Mouse (Mus musculus) right cerebral cortex, postnatal 36 days (tissue): ENCODE measurements around the gene Trp53bp2.

Experiments used
- DNase-seq, 2 experiments: peaks; one replicate each; pipeline ENCODE4 v3.0.0; 2022; ENCODE audit warnings: low spot score in 2 of 2, mixed read lengths in 1 of 2

Trp53bp2 gene

DNA sequence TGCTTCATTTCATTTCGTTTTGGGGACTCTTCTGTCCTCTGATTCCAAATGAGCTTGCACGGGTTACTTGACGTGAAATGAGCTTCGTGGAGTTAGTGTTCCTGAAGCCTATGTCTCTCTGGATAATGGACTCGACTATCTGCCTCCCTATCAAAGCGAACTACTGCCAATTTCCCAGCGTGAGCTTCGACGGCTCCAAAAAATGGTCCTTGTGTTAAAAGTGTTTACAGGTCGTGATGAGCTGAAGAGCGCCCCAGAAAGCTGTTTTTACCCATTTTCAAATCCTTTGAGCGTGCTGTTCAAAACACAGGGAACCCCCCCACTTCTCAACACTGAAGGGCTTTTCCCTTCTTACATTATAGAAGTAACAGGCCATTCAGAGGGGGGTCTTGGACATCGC is 729 bp upstream of the Trp53bp2 start:
- no peak for DNase-seq

DNA sequence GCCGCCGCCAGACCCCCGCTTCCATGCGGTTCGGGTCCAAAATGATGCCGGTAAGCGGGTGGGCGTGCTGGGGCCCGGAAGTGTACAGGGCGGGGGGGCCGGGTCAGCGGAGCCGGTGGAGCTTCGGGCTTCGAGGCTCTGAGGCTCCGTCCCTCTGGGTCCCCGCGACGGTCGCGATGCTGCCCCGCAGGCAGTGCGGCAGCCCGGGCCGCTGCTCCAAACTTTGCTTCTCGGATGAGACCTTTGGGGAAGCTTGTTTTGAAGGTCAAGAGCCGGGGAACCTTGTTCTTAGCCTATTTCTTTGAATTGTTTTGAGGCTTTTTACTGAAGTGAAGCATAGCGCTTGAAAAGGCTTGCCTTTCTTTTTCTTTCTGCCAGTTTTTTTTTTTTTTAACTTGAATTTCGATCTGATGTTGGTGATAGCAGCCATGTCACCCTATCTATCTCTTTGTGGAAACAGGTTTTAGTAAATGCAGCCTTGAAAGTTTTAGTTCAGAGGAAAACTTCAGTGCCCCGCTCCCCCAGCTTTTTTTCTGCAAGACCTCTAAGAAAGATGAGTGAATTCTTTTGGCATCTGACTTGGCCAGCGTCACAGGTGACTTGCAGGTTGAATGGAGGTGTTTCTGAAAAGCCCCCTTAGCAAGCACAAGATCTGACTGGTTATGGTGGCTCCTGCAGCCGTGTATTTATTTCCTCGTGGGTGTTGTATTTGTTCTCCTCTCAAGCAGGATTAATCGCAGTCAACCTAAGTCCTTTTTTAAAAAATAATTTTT is 615 bp downstream of the Trp53bp2 start:
- no peak for DNase-seq

GRCm38 (mm10) chr1:182412586-182413270 is 3.8 kb downstream of the Trp53bp2 start:
- DNase-seq, result no peak

DNA sequence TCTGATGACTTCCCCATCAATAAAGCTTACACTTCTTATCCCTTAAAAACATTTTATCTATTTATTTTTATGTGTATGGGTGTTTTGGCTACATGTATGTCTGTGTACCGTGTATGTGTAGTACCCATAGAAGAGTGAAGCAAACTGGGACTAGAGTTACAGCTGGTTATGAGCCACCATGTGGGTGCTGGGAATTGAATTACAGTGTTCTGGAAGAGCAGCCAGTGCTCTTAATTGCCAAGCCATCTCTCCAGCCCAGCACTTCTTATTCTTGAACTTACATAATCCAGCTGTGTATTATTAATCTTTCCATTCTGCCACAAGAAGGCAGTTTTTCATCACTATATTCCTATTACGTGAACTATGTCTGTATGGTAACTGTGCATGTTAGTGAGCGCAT is 10.5 kb downstream of the Trp53bp2 start:
- no peak for DNase-seq

GRCm38 (mm10) chr1:182424274-182424673 is 15.3 kb downstream of the Trp53bp2 start:
- no peak for DNase-seq

GRCm38 (mm10) chr1:182425176-182425575 is 16.2 kb downstream of the Trp53bp2 start:
- DNase-seq, result no peak

DNA sequence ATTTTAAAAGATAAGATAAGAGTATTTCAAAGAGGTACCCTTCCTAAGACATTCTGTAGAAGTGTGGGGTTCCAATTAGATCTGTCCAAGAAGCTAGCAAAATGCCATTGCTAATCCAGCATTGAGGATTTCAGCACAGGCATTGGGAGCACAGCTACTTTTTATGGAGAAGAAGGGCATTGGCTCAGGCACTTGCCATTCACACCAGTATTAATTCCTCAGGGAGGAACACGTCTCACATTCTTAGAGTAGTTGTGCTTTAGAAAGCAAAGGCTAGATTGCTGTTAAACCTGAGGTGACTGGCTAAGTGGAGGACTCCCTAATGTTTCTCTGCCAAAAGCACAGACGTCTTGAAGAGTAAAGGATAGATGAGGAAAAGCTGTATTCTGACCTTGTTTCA is 17.5 kb downstream of the Trp53bp2 start:
- no peak for DNase-seq

GRCm38 (mm10) chr1:182427426-182427825 is 18.5 kb downstream of the Trp53bp2 start:
- DNase-seq, result no peak

- DNase-seq, result no peak
These were observed 20.9 kb downstream of the Trp53bp2 start for GRCm38 (mm10) chr1:182429826-182430225.

- no peak for DNase-seq
These were observed 21.7 kb downstream of the Trp53bp2 start for GRCm38 (mm10) chr1:182430676-182431075.

- no peak for DNase-seq
These were observed 23.1 kb downstream of the Trp53bp2 start for GRCm38 (mm10) chr1:182432059-182432458.

DNA sequence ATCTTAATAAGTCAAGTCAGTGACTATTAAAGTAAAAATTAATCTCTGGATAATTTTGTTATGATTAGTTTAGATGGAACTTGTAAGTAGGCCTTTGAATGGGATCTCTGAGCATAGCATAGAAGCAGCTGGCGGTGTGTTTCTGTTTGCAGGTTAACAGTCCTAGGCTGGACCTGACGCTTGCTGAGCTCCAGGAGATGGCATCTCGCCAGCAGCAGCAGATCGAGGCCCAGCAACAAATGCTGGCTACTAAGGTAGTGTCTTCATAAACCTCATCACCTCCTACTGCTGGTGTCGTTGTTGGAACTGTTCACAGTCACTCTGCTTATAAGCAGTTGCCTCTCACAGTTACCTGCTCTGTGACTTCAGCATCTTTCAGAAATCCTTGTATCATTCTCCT is 27.8 kb downstream of the Trp53bp2 start:
- DNase-seq, result no peak

GRCm38 (mm10) chr1:182439546-182440222 is 30.7 kb downstream of the Trp53bp2 start:
- no peak for DNase-seq

DNA sequence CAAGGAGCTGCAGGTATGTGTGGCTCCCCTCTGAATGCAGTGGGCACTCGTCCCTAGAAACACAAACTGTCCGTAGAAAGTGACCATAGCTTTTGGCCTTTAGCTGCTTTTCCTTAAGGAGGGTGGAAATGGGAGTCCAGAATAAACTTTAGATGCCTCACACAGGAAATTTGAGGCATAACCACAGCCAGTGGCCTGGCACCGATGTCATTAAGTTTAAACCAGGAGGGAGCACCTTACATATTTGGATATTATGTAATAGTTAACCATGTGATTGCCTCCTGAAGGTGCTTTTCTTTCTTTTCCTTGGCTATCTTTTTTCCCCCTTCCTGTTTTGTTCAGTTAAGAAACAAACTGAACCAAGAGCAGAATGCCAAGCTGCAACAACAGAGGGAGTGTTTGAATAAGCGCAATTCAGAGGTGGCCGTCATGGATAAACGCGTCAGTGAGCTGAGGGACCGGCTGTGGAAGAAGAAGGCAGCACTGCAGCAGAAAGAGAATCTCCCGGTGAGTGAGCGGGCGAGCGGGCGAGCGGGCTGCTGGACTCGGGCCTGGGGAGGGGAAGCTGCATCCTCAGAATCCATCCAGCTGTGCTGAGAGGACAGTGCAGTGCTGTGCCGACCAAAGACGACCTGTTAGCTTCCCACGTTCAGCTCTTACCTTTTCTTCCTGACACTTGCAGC is 33.0 kb downstream of the Trp53bp2 start:
- DNase-seq, result no peak

GRCm38 (mm10) chr1:182444116-182444515 is 35.1 kb downstream of the Trp53bp2 start:
- no peak for DNase-seq

- no peak for DNase-seq
These were observed 39.5 kb downstream of the Trp53bp2 start for GRCm38 (mm10) chr1:182448276-182449035.

GRCm38 (mm10) chr1:182452473-182452872 is 43.5 kb downstream of the Trp53bp2 start:
- DNase-seq, result no peak

DNA sequence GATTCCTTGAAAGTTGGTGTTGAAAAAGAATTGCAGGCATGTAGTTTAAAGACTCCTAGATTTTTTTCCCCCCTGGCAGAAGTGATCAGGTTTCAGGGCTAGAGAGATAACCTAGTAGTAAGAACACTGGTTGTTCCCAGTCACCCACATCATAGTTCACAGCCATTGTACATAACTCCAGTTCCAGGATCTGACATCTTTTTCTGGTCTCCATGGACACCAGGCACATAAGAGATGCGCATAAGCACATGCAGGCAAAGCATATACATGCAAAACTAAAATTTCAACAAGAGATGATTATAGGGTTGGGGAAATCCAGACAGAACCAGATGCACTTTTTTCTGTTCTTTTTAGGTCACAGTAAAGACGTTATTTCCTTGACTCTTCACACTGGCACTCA is 46.1 kb downstream of the Trp53bp2 start:
- no peak for DNase-seq

DNA sequence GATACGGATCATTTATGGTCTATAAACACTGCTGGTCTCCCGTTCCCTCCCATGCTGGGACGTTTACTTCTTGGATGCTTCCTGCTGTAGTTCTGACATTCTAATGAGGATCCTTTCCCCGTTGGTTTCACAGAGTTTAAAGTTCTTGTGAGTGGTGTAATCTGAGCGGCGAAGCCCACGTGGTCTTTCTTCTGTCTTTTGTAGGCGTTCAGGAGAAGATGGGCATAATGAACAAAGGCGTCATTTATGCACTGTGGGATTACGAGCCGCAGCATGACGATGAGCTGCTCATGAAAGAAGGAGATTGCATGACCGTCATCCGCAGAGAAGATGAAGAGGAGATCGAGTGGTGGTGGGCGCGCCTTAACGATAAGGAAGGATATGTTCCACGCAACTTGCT is 49.6 kb downstream of the Trp53bp2 start:
- DNase-seq, result no peak

DNA sequence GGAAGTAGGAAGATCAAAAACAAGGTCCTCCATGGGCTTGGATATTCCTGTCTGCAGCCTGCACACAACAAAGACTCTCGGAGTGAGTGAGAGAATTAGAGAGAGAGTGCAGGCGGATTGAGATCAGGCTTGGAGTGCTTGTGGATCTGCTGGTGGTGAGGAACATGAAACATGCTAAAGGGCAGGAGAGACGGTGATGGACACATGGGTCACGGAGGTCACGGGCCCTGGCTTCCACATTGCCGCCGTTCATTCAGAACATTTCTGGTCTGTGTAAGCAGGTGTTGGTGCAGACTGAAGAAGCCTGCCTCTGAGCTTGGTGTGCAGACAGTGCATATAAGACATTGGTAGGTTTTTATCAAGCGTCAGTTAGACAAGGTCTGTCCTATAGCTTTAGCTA is 50.5 kb downstream of the Trp53bp2 start:
- no peak for DNase-seq
